Mouse (Mus musculus) heart, embryonic 15.5 days (tissue): ENCODE measurements around the gene Cox4i2. TPM values are rescaled to one million over a fixed set of nuclear protein-coding genes. Genes with fewer than 3 reads are reported as not detected.

ENCODE experiments used
- ATAC-seq: fragments of 200-750 bp; cut with Nextera tagmentation; replicated peaks from 2 replicates; pipeline ENCODE4 v1.8.0; 2017; ENCODE audit warnings: low read depth, moderate TSS enrichment; ENCODE audit not compliant: insufficient number of reproducible peaks, insufficient read depth, low FRiP score
- H3K27ac ChIP-seq: fragments of 300-500 bp; sonication (generic); 2 replicates; pipeline ENCODE4 v1.5.1; 2015; ENCODE audit warnings: mild to moderate bottlenecking, inconsistent platforms
- H3K27me3 ChIP-seq: fragments of 300-500 bp; sonication (generic); 2 replicates; pipeline ENCODE4 v1.6.1; 2015; ENCODE audit warnings: inconsistent platforms
- H3K36me3 ChIP-seq: fragments of 300-500 bp; sonication (generic); 2 replicates; pipeline ENCODE4 v1.6.1; 2015; ENCODE audit warnings: mild to moderate bottlenecking, inconsistent platforms
- H3K4me1 ChIP-seq: fragments of 300-500 bp; sonication (generic); replicated peaks from 2 replicates; pipeline ENCODE4 v1.6.1; 2015; ENCODE audit warnings: inconsistent platforms
- H3K4me2 ChIP-seq: fragments of 300-500 bp; sonication (generic); 2 replicates; pipeline ENCODE4 v1.6.1; 2015; ENCODE audit warnings: inconsistent platforms, mild to moderate bottlenecking, moderate library complexity
- H3K4me3 ChIP-seq: fragments of 300-500 bp; sonication (generic); 2 replicates; pipeline ENCODE4 v1.5.1; 2015; ENCODE audit warnings: mild to moderate bottlenecking, inconsistent platforms
- H3K9ac ChIP-seq: fragments of 300-500 bp; sonication (generic); 2 replicates; pipeline ENCODE4 v1.6.1; 2015; ENCODE audit warnings: mild to moderate bottlenecking, inconsistent platforms
- H3K9me3 ChIP-seq: fragments of 300-500 bp; sonication (generic); replicated peaks from 2 replicates; pipeline ENCODE4 v1.6.1; 2016; ENCODE audit warnings: inconsistent platforms
- WGBS: fragments of 180-500 bp; shearing (Covaris S2); methylation state at CpG from one replicate; pipeline ENCODE4 v1.1.7; 2015; ENCODE audit warnings: mixed read lengths; 5-methylcytosine and 5-hydroxymethylcytosine counted together
- polyA plus RNA-seq: library from polyadenylated mRNA; unstranded; fragments of >200 nt; fragmentation: Nextera tagmentation; extraction: Ambion mirVana; gene quantifications from 2 replicates; pipeline ENCODE4 v1.2.1, GENCODE M21; 2015

Cox4i2 gene
- polyA plus RNA-seq, 1 experiment from 2014 or later: 24.2 TPM

GRCm38 (mm10) chr2:152803081-152803480 lies 49.1 kb downstream of the Cox4i2 start:
- H3K4me2 ChIP-seq: no peak overlapping the region
- no peak overlapping the region for H3K27ac ChIP-seq
- 91% methylated on average over 5 of the region's 5 CpGs for WGBS
- no peaks in the 10 kb centered on the region for H3K27me3 ChIP-seq
- no peak overlapping the region for H3K4me3 ChIP-seq
- no peaks in the 10 kb centered on the region for H3K9me3 ChIP-seq
- no peak overlapping the region for H3K9ac ChIP-seq
- no peak for ATAC-seq
- H3K36me3 ChIP-seq: no peaks in the 10 kb centered on the region
- peaks cover 24% of the 10 kb centered on the region for H3K4me1 ChIP-seq

- H3K4me2 ChIP-seq: no peak overlapping the region
- no peaks in the 10 kb centered on the region for H3K27me3 ChIP-seq
- no peak overlapping the region for H3K9ac ChIP-seq
- ATAC-seq: no peak; the same call in 1 of the 2 replicates
- H3K36me3 ChIP-seq: no peaks in the 10 kb centered on the region
- peak overlapping the region; percentile 66 for H3K27ac ChIP-seq
- no peak overlapping the region for H3K4me3 ChIP-seq
- no peaks in the 10 kb centered on the region for H3K9me3 ChIP-seq
- H3K4me1 ChIP-seq: peaks cover 24% of the 10 kb centered on the region
- 15% methylated on average over 6 of the region's 6 CpGs for WGBS
These were observed 50.6 kb downstream of the Cox4i2 start for GRCm38 (mm10) chr2:152804408-152805110.

- 61% methylated on average over 5 of the region's 5 CpGs for WGBS
- no peaks in the 10 kb centered on the region for H3K9me3 ChIP-seq
- H3K9ac ChIP-seq: no peak overlapping the region
- peaks cover 24% of the 10 kb centered on the region for H3K4me1 ChIP-seq
- H3K36me3 ChIP-seq: no peaks in the 10 kb centered on the region
- no peak for ATAC-seq
- H3K27me3 ChIP-seq: no peaks in the 10 kb centered on the region
- no peak overlapping the region for H3K4me2 ChIP-seq
- no peak overlapping the region for H3K4me3 ChIP-seq
- H3K27ac ChIP-seq: peak overlapping the region; percentile 66; the same call in 1 of the 2 replicates
These were observed 51.1 kb downstream of the Cox4i2 start for GRCm38 (mm10) chr2:152805111-152805490.

GRCm38 (mm10) chr2:152806037-152806436 lies 52.1 kb downstream of the Cox4i2 start:
- H3K9me3 ChIP-seq: no peaks in the 10 kb centered on the region
- peaks cover 32% of the 10 kb centered on the region for H3K4me1 ChIP-seq
- no peak for ATAC-seq
- H3K4me2 ChIP-seq: no peak overlapping the region
- no peaks in the 10 kb centered on the region for H3K36me3 ChIP-seq
- no peak overlapping the region for H3K9ac ChIP-seq
- H3K27ac ChIP-seq: peak overlapping the region; percentile 17; the same call in 1 of the 2 replicates
- H3K27me3 ChIP-seq: no peaks in the 10 kb centered on the region
- WGBS: 50% methylated on average over 2 of the region's 2 CpGs
- no peak overlapping the region for H3K4me3 ChIP-seq

GRCm38 (mm10) chr2:152808178-152808577 lies 54.2 kb downstream of the Cox4i2 start:
- Histone ChIP-seq H3K9ac (no peak overlapping the region), H3K27ac (no peak overlapping the region), H3K36me3 (no peaks in the 10 kb centered on the region), H3K9me3 (no peaks in the 10 kb centered on the region), H3K4me1 (peaks cover 48% of the 10 kb centered on the region), H3K27me3 (no peaks in the 10 kb centered on the region), H3K4me2 (no peak overlapping the region), H3K4me3 (no peak overlapping the region)
- no peak for ATAC-seq
- 64% methylated on average over 3 of the region's 3 CpGs for WGBS

GRCm38 (mm10) chr2:152810158-152810941 lies 56.4 kb downstream of the Cox4i2 start:
- no peak overlapping the region for H3K4me2 ChIP-seq
- no peak overlapping the region for H3K4me3 ChIP-seq
- no peaks in the 10 kb centered on the region for H3K9me3 ChIP-seq
- no peaks in the 10 kb centered on the region for H3K36me3 ChIP-seq
- peaks cover 42% of the 10 kb centered on the region for H3K4me1 ChIP-seq
- no peak overlapping the region for H3K27ac ChIP-seq
- no peaks in the 10 kb centered on the region for H3K27me3 ChIP-seq
- WGBS: 66% methylated on average over 5 of the region's 5 CpGs
- ATAC-seq: no peak
- no peak overlapping the region for H3K9ac ChIP-seq

- Histone ChIP-seq H3K9me3 (no peaks in the 10 kb centered on the region), H3K4me3 (no peak overlapping the region), H3K9ac (no peak overlapping the region), H3K27me3 (no peaks in the 10 kb centered on the region), H3K4me2 (no peak overlapping the region), H3K36me3 (no peaks in the 10 kb centered on the region), H3K27ac (no peak overlapping the region), H3K4me1 (peaks cover 40% of the 10 kb centered on the region)
- 34% methylated on average over 3 of the region's 3 CpGs for WGBS
- no peak for ATAC-seq
These were observed 57.6 kb downstream of the Cox4i2 start for GRCm38 (mm10) chr2:152811336-152812165.

- 86% methylated on average over 1 of the region's 1 CpGs for WGBS
- Histone ChIP-seq H3K27me3 (no peaks in the 10 kb centered on the region), H3K9me3 (no peaks in the 10 kb centered on the region), H3K4me3 (no peak overlapping the region), H3K4me1 (peaks cover 55% of the 10 kb centered on the region), H3K27ac (no peak overlapping the region), H3K4me2 (no peak overlapping the region), H3K36me3 (no peaks in the 10 kb centered on the region), H3K9ac (no peak overlapping the region)
- no peak for ATAC-seq
These were observed 59.3 kb downstream of the Cox4i2 start for GRCm38 (mm10) chr2:152813232-152813631.

GRCm38 (mm10) chr2:152814213-152814874 lies 60.4 kb downstream of the Cox4i2 start:
- no peaks in the 10 kb centered on the region for H3K36me3 ChIP-seq
- no peak for ATAC-seq
- no peaks in the 10 kb centered on the region for H3K9me3 ChIP-seq
- H3K9ac ChIP-seq: no peak overlapping the region
- no peak overlapping the region for H3K4me3 ChIP-seq
- H3K4me2 ChIP-seq: no peak overlapping the region
- H3K27ac ChIP-seq: no peak overlapping the region
- H3K27me3 ChIP-seq: no peaks in the 10 kb centered on the region
- WGBS: 54% methylated on average over 6 of the region's 6 CpGs
- peaks cover 66% of the 10 kb centered on the region for H3K4me1 ChIP-seq
